Mouse (Mus musculus) c-Kit-positive CD71-positive TER-119-negative erythroid progenitor cells, embryonic 14.5 days (primary cell): ENCODE data around the gene Hdac9.

Experiments
- DNase-seq: peaks from one replicate; pipeline ENCODE4 v3.0.0-alpha.2; 2013; ENCODE audit warnings: low read depth

Hdac9 gene

GRCm38 (mm10) chr12:34594167-34594793 lies 322.6 kb downstream of the Hdac9 start:
- no peak for DNase-seq

- no peak for DNase-seq
Measured at GRCm38 (mm10) chr12:34587171-34587570, 329.7 kb downstream of the Hdac9 start.

DNA sequence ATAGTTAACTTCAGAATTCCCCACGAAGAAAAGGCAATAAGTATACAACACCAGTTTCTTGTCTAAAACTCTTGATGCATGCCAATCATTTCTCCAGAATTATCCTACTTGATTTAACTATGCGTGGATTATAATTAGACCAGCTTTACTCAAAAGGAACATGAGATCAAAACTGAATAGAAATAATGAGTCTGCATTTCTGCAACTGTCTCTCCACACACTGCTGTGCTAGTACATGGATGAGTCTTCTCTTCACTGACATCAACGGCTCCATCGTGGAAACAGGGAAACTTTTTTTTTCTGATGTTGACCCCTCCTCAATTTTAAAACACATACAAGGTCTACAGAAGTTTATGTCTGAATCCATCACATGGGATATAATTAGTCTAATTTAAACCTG lies 334.4 kb downstream of the Hdac9 start:
- DNase-seq: no peak

DNA sequence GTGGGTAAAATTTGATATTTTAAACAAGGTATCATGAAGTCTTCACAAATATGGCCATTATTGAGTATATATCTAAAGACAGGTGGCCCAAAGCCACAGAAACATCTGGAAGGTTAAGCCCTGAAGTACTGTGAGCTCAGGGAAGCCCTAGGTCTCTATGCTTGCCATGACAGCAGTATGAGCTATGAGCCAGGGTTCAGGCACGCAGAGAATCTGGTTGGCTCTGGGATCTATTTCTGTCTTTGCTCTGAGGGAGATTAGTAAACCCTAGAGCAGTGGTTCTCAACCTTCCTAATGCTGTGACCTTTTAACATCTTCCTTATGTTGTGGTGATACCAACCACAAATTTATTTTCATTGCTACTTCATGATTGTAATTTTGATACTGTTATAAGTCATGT lies 337.7 kb downstream of the Hdac9 start:
- DNase-seq: no peak

DNA sequence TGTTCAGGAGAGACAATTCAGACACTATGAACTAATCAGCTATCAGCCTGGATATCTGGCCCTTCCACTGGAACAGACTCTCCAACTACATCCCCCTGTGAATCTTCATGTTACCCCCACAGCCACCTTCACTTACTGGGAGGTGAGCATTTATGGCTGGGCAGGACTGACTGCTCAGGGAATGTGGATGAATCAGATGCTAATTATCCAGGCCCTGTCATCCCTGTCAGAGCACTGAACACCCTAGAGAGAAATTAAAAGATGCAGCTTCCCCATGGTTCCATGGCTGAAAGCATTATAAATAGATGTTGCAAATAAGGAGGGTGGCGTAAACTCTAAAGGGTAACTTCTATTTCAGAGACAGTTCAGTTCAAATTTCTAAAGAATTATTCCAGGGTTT lies 345.8 kb downstream of the Hdac9 start:
- no peak for DNase-seq

DNA sequence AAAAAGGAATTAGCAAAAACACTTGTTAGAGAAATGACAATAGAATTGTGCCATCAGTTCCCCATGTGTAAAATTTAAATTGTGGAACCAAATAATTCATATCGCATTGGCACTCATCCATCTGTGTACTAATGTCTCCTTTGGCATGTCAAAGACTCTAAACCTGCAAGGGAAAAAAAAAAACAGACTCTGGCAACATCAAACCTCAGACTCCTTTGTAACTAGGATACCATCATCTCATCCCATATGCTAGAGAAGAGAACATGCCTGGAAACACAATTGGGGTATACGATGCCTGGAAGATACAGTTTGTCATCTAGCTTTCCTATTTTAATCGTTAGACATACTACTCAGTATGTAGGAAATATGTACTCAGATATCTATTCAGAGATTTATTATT lies 347.4 kb downstream of the Hdac9 start:
- no peak for DNase-seq

- no peak for DNase-seq
Measured at GRCm38 (mm10) chr12:34569052-34569451, 347.8 kb downstream of the Hdac9 start.

GRCm38 (mm10) chr12:34562331-34562730 lies 354.6 kb downstream of the Hdac9 start:
- no peak for DNase-seq

DNA sequence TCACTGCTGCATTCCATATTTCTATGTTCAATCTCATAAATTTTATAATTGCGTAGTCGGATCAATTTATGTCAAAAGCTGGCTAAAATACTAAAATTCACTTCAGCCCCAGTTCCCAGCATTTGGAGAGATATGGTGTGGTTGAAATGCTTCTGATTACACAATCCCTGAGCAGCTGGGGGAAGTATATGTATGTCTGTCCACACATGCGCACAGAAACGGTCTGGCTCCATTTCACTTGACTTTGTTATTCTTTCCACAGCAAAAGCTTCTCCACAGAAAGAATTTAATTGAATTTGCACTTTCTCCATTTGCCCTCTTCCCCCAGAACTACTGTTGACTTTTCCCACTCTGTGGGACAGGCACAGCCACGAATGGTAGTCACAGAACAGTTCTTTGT lies 357.9 kb downstream of the Hdac9 start:
- no peak for DNase-seq

DNA sequence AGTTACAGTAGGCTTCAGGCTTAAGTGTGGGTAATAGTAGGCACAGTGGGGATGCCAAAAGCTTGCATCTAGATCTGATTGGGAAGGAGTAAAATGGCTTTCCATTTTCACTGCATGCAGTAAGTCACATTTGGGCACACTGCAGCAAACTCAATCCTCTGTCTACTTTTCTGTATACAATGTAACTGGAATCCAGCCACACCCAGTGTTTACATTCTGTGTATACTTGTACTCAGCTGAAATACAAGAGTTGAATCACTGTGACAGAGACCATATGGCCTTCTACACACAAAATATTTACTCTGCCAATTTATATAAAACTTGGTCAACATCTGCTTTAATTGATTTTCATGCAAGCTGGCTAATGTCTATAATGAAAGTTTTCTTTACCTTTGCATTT lies 362.1 kb downstream of the Hdac9 start:
- DNase-seq: no peak

DNA sequence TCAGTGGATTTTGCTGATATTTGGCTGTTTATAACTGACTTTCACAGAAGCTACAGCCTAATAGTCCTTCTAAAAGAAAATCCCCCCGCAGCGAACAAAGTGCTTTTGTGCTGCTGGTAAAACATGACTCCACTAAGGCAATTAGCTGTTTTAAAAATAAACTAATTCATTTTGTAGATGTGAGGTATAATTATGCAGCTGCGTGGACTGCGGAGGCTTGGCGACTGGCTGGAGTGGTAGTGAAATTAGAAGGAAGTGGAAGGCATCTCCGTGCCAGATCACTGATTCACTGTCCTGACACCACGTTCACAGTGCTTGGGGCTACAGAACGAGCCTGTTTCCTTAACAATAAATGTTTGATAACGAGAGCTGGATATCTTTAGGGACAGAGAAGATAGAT lies 366.6 kb downstream of the Hdac9 start:
- DNase-seq: no peak

DNA sequence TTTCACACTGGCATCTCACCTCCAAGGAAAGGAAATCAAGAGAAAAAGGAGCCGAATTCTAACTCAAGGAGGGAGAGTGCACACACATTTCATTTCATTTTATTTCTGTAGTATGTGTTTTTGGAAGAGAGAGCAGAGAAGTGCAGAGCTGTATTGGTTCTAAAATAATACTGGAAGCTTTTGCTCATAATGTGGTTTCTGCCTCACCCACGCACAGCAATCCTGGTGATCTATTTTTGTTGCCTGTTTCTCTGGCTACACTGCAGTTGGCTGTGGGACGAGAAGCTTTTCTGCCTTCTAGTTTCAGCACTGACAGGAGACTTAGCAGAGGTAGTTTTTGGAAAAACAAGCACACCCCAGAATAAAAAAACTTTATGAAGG lies 387.7 kb downstream of the Hdac9 start:
- DNase-seq: no peak

DNA sequence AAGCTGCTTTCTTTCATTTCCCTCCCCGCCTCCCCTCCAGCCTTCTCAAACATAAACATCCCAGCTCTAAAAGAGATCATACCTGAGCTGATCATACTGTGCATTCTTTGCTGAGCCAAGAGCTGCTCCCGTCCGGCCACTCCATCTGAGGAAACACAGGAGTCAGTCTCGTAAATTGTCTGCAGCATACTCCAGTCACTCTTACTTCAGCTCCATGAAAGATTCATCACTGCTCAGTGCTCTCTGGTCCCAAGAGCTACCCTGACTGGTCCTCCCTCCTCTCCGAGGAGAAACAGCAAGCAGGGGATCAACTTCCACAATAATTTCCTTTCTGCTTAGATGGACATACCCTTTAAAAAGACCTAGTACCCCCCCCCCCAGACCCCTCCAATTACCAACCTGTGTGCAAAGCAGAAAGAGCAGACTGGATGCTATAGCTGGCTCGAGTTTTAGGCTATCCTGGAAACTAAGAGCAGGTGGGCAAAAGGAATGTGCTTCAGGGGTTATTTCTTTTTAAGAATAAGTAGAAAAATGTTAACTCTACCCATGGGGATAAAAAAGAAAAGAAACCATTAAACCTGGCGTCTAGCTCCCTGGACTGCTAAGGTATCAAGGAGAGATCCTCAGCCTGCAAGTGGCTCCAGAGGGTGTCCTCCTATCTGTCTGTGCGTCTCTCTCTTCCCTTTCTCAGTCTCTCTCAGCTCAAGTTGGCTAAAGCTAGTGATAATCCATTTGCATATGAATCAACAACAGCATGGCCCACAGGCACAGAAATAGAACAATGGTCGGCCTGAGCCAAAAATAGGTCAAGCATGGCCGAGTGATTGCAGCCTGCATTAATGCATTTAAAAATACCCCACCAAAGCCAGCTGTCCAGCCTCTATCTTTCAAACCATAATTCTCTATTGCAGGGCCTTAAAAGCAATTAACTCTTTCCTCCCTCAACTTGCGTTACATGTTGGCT lies 388.4 kb downstream of the Hdac9 start:
- DNase-seq: no peak

DNA sequence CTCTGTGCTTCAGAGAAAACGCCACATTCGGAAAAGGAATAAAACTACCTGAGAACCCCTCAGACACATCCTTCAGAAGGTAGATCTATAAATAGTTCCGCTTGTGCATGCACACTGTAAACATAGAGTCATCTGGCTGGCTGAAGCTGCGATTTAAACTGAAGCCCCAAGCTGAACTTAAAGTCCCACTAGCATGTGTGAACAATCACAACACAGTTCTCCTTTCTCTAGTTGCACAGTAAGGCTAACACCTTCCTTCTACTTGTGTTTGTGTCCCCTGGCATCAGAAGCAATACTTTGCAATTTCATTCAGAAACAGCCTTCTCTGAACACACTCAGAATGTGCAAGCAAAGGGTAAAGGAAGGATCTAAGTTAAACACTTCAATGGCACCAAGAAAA lies 389.1 kb downstream of the Hdac9 start:
- DNase-seq: no peak

- no peak for DNase-seq
Measured at GRCm38 (mm10) chr12:34521468-34521867, 395.4 kb downstream of the Hdac9 start.

DNA sequence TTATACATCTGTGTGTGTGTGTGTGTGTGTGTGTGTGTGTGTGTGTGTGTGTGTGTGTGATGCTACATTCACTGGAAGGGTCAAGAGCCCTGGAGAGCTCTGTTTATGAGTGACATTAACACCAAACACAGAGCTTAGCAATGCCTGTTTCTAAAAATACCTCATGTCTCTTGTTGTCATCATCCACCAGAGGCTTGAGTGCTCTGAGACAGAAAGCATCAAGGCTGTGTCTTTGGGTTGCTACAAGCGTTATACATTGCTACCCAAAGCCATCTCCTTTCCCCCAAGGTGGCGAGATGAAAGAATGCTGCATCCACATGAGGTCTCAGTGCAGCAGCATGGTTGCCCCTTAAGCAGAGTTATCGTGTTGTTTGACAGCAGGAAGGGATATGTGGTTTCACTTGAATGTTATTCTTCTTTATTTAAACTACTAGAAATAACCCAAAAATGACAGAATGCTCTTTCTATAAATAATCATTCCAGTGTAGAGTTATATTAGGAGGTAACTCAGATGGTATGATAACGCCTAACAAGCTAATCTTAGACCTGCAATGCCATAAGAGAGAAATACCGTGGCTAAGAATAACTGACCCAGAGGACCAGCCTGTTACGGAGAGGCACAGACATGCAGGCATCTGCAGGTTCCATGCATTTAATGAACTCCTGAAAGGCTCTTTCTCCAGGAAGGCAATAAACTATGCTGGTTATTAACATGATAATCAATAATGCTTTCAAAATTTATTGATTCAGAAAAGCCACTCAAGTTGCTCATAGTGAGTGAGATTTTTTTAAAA lies 399.9 kb downstream of the Hdac9 start:
- no peak for DNase-seq

GRCm38 (mm10) chr12:34506345-34506744 lies 410.6 kb downstream of the Hdac9 start:
- no peak for DNase-seq

DNA sequence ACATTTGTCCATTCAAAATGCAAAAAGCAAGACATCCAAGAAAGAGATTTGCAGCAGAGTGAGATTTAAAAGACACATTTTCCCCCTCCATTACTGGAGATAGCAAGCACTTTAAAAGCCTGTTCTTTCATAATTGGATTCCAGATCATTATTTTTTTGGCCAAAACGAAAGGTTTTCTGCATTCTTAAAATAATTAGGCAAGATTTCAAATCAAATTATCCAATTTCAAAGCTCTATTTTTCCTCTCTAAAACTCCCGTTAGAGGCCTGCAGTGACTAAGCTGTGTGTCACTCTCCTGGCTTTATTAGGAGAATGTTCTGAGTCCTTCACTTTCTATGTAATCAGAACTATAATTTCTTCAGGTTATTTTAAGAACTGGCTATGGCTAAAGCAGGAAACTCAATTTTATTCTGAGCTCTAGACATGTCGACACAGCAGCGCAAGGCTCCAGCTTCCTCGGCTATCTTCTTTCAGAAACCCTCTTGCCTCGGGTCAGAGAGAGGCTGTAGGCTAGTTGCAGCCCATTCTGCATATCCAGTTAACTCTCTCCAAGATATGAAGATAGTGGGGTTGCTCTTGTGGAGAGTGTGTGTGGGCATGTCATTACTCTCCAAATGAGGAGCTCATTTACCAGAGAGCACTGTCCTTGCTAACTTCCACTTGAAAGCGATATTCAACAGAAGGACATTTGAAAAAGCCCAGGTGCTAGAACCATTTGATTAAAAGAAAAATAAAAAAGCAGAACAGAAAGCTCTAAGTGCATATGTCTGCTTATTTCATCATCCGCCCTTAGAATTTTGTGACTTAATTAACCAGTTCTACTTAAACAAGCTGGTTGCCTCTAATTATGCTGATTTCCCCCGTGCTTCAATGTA lies 417.9 kb downstream of the Hdac9 start:
- DNase-seq: no peak

DNA sequence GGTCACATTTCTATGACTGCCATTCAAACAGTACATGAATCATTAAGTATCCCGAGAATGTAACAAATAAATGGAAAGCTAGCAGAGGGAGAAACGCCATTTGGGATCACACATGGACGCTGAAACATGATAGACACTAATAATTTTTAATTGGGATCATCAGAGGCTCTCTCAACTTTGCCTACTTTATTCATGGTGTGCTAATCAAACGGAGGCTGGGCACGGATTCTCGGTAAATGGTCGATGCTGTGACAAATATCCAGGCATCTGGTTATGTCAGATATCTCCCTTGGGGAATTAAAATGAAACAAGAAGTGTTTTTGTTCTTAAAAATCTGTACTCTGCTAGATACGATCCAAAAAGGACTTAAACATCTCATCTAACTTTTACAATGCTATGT lies 418.6 kb downstream of the Hdac9 start:
- DNase-seq: no peak

DNA sequence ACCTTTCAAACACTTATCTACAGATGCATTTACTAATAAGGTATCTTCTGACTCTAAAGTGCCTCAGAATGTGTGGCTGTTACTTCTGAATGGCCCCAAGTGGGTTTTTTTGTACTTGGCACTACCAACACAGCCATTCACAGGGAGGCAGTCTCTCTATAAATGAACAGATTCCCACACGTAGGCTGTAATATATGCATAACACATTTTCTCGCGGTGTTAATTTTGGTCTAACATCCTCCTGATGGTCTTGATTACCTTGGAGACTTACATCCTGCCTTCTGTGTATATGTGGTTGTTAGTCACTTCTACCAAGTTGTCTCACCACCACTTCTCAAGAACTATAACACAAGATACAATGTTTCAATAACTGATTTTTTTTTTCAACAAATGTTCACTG lies 419.2 kb downstream of the Hdac9 start:
- no peak for DNase-seq

DNA sequence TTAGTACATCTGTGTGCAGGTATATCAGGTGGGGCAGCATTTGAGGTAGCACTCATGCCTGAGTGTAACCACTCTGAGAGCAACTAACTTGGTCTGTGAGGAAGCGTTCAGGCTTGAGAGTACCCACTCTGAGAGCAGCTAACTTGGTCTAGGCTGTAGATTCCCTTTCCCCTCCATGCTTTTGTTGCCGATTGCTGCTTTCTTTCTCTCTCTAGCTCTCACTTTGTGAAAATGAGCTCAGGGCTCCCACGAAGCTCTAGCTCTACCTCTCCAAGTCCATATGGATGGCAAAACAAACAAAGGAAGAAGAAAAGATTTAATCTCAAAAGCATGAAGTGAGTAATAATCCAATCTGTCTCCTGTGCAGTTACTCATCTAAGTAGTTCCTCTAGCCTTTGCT lies 421.0 kb downstream of the Hdac9 start:
- DNase-seq: no peak

DNA sequence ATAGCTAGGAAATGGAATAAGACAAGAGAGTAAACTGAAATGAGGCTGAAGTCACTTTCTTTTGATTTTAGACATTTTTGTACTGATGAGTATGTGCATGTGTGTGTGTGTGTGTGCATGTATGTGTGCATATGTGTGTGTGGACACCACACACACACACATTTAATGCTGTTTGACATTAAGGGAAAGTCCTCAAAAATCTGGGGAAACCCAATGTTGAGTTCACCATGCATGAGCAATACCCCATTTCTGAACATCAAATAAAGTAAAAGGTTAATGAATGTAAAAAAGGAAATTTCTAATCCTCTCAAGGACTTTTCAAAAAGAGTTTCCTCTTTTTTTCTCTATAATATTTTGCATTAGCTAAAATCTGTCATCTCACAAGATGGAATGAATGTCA lies 427.3 kb downstream of the Hdac9 start:
- no peak for DNase-seq
